Mouse (Mus musculus): ENCODE results near the gene Metap2.

Metap2 gene

GRCm38 (mm10) chr10:93897043-93897646 lies at the start of gene Metap2:
Gene Metap2, minus strand, starts transcription at chr10:93897093.
- DNase-seq: no peak

GRCm38 (mm10) chr10:93945843-93946499 lies 49.1 kb upstream of the Metap2 start:
- DNase-seq: peak; percentile 8

GRCm38 (mm10) chr10:93945364-93945763 lies 48.5 kb upstream of the Metap2 start:
- peak; percentile 66 for DNase-seq

- DNase-seq: no peak
These were observed 47.3 kb upstream of the Metap2 start for GRCm38 (mm10) chr10:93944241-93944640.

GRCm38 (mm10) chr10:93940279-93940678 lies 43.4 kb upstream of the Metap2 start:
- no peak for DNase-seq

GRCm38 (mm10) chr10:93939676-93940075 lies 42.8 kb upstream of the Metap2 start:
- no peak for DNase-seq

- DNase-seq: peak; percentile 48
These were observed 42.0 kb upstream of the Metap2 start for GRCm38 (mm10) chr10:93938844-93939271.

- no peak for DNase-seq
These were observed 37.1 kb upstream of the Metap2 start for GRCm38 (mm10) chr10:93933980-93934379.

- DNase-seq: no peak
These were observed 36.0 kb upstream of the Metap2 start for GRCm38 (mm10) chr10:93932861-93933260.

- DNase-seq: no peak
These were observed 35.1 kb upstream of the Metap2 start for GRCm38 (mm10) chr10:93932020-93932419.

GRCm38 (mm10) chr10:93931431-93931830 lies 34.5 kb upstream of the Metap2 start:
- DNase-seq: no peak

GRCm38 (mm10) chr10:93930236-93930824 lies 33.4 kb upstream of the Metap2 start:
- no peak for DNase-seq

- DNase-seq: no peak
These were observed 27.8 kb upstream of the Metap2 start for GRCm38 (mm10) chr10:93924666-93925065.

GRCm38 (mm10) chr10:93921160-93921559 lies 24.3 kb upstream of the Metap2 start:
- DNase-seq: no peak

GRCm38 (mm10) chr10:93919227-93919626 lies 22.3 kb upstream of the Metap2 start:
- peak; percentile 47 for DNase-seq

GRCm38 (mm10) chr10:93918701-93919100 lies 21.8 kb upstream of the Metap2 start:
- peak; percentile 16 for DNase-seq

- no peak for DNase-seq
These were observed 21.2 kb upstream of the Metap2 start for GRCm38 (mm10) chr10:93918087-93918486.

- DNase-seq: no peak
These were observed 19.9 kb upstream of the Metap2 start for GRCm38 (mm10) chr10:93916778-93917177.

- no peak for DNase-seq
These were observed 18.8 kb upstream of the Metap2 start for GRCm38 (mm10) chr10:93915531-93916275.

- no peak for DNase-seq
These were observed 16.6 kb upstream of the Metap2 start for GRCm38 (mm10) chr10:93913525-93913924.

GRCm38 (mm10) chr10:93912917-93913316 lies 16.0 kb upstream of the Metap2 start:
- no peak for DNase-seq

- no peak for DNase-seq
These were observed 15.4 kb upstream of the Metap2 start for GRCm38 (mm10) chr10:93912136-93912855.

- DNase-seq: no peak
These were observed 14.4 kb upstream of the Metap2 start for GRCm38 (mm10) chr10:93911326-93911725.
